Mouse (Mus musculus): Measurements from ENCODE around the gene Rcbtb2.

DNA sequence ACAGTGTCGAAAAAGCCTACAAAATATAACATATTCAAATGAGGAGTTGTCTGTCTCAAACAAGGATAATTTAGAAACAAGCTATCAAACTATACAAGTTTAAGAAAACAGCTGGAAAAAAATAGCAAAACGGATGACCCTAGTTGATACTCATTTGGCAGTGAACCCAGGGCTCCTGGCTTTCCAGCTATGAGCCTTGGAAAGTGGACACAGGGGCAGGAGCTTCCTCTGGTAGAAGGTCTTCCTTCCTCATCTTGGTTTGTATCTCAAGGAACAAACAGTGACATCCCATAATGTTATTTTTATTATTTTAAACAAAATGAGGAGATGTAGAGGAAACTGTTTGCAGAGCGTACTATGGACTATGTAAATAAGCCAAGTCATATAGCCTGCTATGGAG, 25.3 kb downstream of the Rcbtb2 start:
- no peak for TF ChIP-seq TAL1 (IDR thresholded peaks at IDR 0.05; ENCODE audit: low read length)
- TF ChIP-seq GATA1 (IDR thresholded peaks at IDR 0.05; ENCODE audit: low read length): no peak

Data from erythroblast, embryonic 14.5 days (primary cell).